Mouse (Mus musculus) MEL (cell line): ENCODE measurements around the gene Arhgef9.

Experiments
- ELF1 ChIP-seq: IDR thresholded peaks from 2 replicates; pipeline ENCODE4 v1.6.1; 2014; ENCODE audit warnings: low read depth, mild to moderate bottlenecking, inconsistent platforms, low read length, improper control_type of control experiment, moderate library complexity
- TCF12 ChIP-seq: IDR thresholded peaks from 2 replicates; pipeline ENCODE4 v1.6.1; 2014; ENCODE audit warnings: low read depth, mild to moderate bottlenecking, inconsistent platforms, low read length, improper control_type of control experiment, moderate library complexity
- ZNF384 ChIP-seq: IDR thresholded peaks from 2 replicates; pipeline ENCODE4 v1.6.1; 2012; ENCODE audit warnings: low read depth, mild to moderate bottlenecking, inconsistent platforms, low read length, improper control_type of control experiment

- TF ChIP-seq ZNF384 (no peak), ELF1 (no peak), TCF12 (no peak)
Measured at GRCm38 (mm10) chrX:95087674-95088073, 109.0 kb downstream of the Arhgef9 start.
